Comparison of ENCODE assay signal across 13 mouse cellular contexts in genomic region chr2:32718761-32719160, GRCm38 (mm10). TPM values are rescaled to one million over a fixed set of nuclear protein-coding genes. Genes with fewer than 3 reads are reported as not detected.
DNase-seq lines count a peak whose midpoint lies in the region; ATAC-seq lines count a peak whose summit lies in the region.
"Had no signal": no experiment of that assay in that cellular context is flagged by ENCODE, and none has a peak within 500 bp of the region (broad histone marks: within the 10 kb centered on the region; RNA-seq: fewer than 3 reads in every experiment).

No protein-coding gene starts in this region.

- H3K36me3 ChIP-seq in heart, embryonic 10.5 days = no peaks in the 10 kb centered on the region
- no peaks in the 10 kb centered on the region for H3K36me3 ChIP-seq in limb, embryonic 10.5 days

- no peak for DNase-seq in heart, embryonic 10.5 days (ENCODE audit: low spot score)
- no peak for DNase-seq in heart, postnatal 14 days
- DNase-seq in thymus, postnatal 0 days (ENCODE audit: low spot score) = peak; percentile 26
- DNase-seq in thymus, postnatal 14 days = no peak
- no peak for DNase-seq in limb, embryonic 10.5 days (ENCODE audit: low spot score)
- DNase-seq in urinary bladder, postnatal 14 days (ENCODE audit: low spot score) = no peak
- DNase-seq in spleen, postnatal 4 days (ENCODE audit: low spot score in 2 of 2) = no peak
- DNase-seq: B cell, adult 2 months; lung, embryonic 14.5 days had no signal

- H3K27me3 ChIP-seq in heart, embryonic 10.5 days (ENCODE audit: insufficient read depth, poor library complexity, severe bottlenecking) = no peaks in the 10 kb centered on the region
- H3K27me3 ChIP-seq in limb, embryonic 10.5 days (ENCODE audit: low read depth, poor library complexity, severe bottlenecking) = no peaks in the 10 kb centered on the region; the same call in 1 of the 2 replicates

- no peak overlapping the region for H3K4me3 ChIP-seq in heart, embryonic 10.5 days
- H3K4me3 ChIP-seq in limb, embryonic 10.5 days = no peak overlapping the region

- 62% methylated on average over 9 of the region's 9 CpGs for WGBS in heart, embryonic 10.5 days
- WGBS in limb, embryonic 10.5 days = 65% methylated on average over 9 of the region's 9 CpGs

- no peak for ATAC-seq in monocyte, adult 5-6 weeks (replicated peaks; ENCODE audit: insufficient number of reproducible peaks, low FRiP score, low TSS enrichment, poor library complexity, severe bottlenecking)

- H3K9me3 ChIP-seq in heart, embryonic 10.5 days = no peaks in the 10 kb centered on the region
- H3K9me3 ChIP-seq in limb, embryonic 10.5 days (replicated peaks) = no peaks in the 10 kb centered on the region

- intact Hi-C loops in heart, postnatal 14 days (cut with DNase I) = no loop called here

- H3K27ac ChIP-seq in heart, embryonic 10.5 days = peak overlapping the region; percentile 52; the same call in 1 of the 2 replicates
- H3K27ac ChIP-seq in limb, embryonic 10.5 days = peak overlapping the region; percentile 67

- peaks cover 44% of the 10 kb centered on the region for H3K4me1 ChIP-seq in heart, embryonic 10.5 days
- H3K4me1 ChIP-seq in limb, embryonic 10.5 days = peaks cover 34% of the 10 kb centered on the region

RNA-seq across cellular contexts. Expression of gene Sh2d3c, which starts 2.1 kb away (rescaled TPM):
- 34.8 and 35.4 TPM in 2 replicates for polyA plus RNA-seq in heart, embryonic 10.5 days (2016; fragmentation: Nextera tagmentation; extraction: Ambion mirVana)
- total RNA-seq in heart, postnatal 14 days (2021) = 10 to 100 TPM; 37.4 to 39.4 TPM
- polyA plus RNA-seq in thymus, postnatal 0 days (2015; fragmentation: Nextera tagmentation; extraction: Ambion mirVana) = 20.7 and 23.4 TPM in 2 replicates
- polyA plus RNA-seq in limb, embryonic 10.5 days (2016; fragmentation: Nextera tagmentation; extraction: Ambion mirVana) = 16.2 and 20.9 TPM in 2 replicates
- 37.3 to 83.5 TPM (median 42.5 TPM) in 3 replicates for total RNA-seq in monocyte, adult 5-6 weeks (2017)

RNA-seq across cellular contexts. Expression of gene Cdk9, which starts 5.9 kb away (rescaled TPM):
- polyA plus RNA-seq in heart, embryonic 10.5 days (2016; fragmentation: Nextera tagmentation; extraction: Ambion mirVana) = 89.1 and 115 TPM in 2 replicates
- 10 to 100 TPM; 30.7 to 31.3 TPM for total RNA-seq in heart, postnatal 14 days (2021)
- 125 and 146 TPM in 2 replicates for polyA plus RNA-seq in thymus, postnatal 0 days (2015; fragmentation: Nextera tagmentation; extraction: Ambion mirVana)
- 156 and 160 TPM in 2 replicates for polyA plus RNA-seq in limb, embryonic 10.5 days (2016; fragmentation: Nextera tagmentation; extraction: Ambion mirVana)
- total RNA-seq in monocyte, adult 5-6 weeks (2017) = 83.0 to 107 TPM (median 86.5 TPM) in 3 replicates

RNA-seq across cellular contexts. Expression of gene Fpgs, which starts 14.8 kb away (rescaled TPM):
- 24.7 and 34.8 TPM in 2 replicates for polyA plus RNA-seq in heart, embryonic 10.5 days (2016; fragmentation: Nextera tagmentation; extraction: Ambion mirVana)
- total RNA-seq in heart, postnatal 14 days (2021) = 1 to 10 TPM; 6.0 to 7.4 TPM
- polyA plus RNA-seq in thymus, postnatal 0 days (2015; fragmentation: Nextera tagmentation; extraction: Ambion mirVana) = 21.0 and 24.1 TPM in 2 replicates
- polyA plus RNA-seq in limb, embryonic 10.5 days (2016; fragmentation: Nextera tagmentation; extraction: Ambion mirVana) = 31.6 and 35.4 TPM in 2 replicates
- 6.4 to 12.8 TPM (median 8.0 TPM) in 3 replicates for total RNA-seq in monocyte, adult 5-6 weeks (2017)

RNA-seq across cellular contexts. Expression of gene 6330409D20Rik, which starts 22.1 kb away (rescaled TPM):
- polyA plus RNA-seq in heart, embryonic 10.5 days (2016; fragmentation: Nextera tagmentation; extraction: Ambion mirVana) = 0.28 TPM in 1 of 2 replicates, not detected in the other
- not detected for total RNA-seq in heart, postnatal 14 days (2021)
- polyA plus RNA-seq in thymus, postnatal 0 days (2015; fragmentation: Nextera tagmentation; extraction: Ambion mirVana) = 0.26 and 0.44 TPM in 2 replicates
- polyA plus RNA-seq in limb, embryonic 10.5 days (2016; fragmentation: Nextera tagmentation; extraction: Ambion mirVana) = 0.14 TPM in 1 of 2 replicates, not detected in the other
- not detected in 3 replicates for total RNA-seq in monocyte, adult 5-6 weeks (2017)
- total RNA-seq: heart, postnatal 25 days; neutrophil, adult 5-6 weeks had no signal
- polyA plus RNA-seq: large intestine, adult 2 months; lung, embryonic 14.5 days had no signal

RNA-seq across cellular contexts. Expression of gene Tor2a, which starts 38.3 kb away (rescaled TPM):
- polyA plus RNA-seq in heart, embryonic 10.5 days (2016; fragmentation: Nextera tagmentation; extraction: Ambion mirVana) = 46.2 and 57.2 TPM in 2 replicates
- 10 to 100 TPM; 10.7 to 12.1 TPM for total RNA-seq in heart, postnatal 14 days (2021)
- 86.3 and 91.9 TPM in 2 replicates for polyA plus RNA-seq in thymus, postnatal 0 days (2015; fragmentation: Nextera tagmentation; extraction: Ambion mirVana)
- 52.9 and 61.1 TPM in 2 replicates for polyA plus RNA-seq in limb, embryonic 10.5 days (2016; fragmentation: Nextera tagmentation; extraction: Ambion mirVana)
- total RNA-seq in monocyte, adult 5-6 weeks (2017) = 17.5 to 24.6 TPM (median 19.5 TPM) in 3 replicates
